Mouse (Mus musculus): Measurements from ENCODE around the gene Snapc3. TPM values are rescaled to one million over a fixed set of nuclear protein-coding genes. Genes with fewer than 3 reads are reported as not detected.
A peak's percentile ranks its signal among the peaks of the same experiment; 100 is the strongest.
"Not testable (repeated sequence)": the region's sequence is repeated elsewhere in the genome, so short reads cannot be mapped to it uniquely, and the experiment has no call there.

Snapc3 gene
- polyA plus RNA-seq, 1 experiment from 2014 or later, result 54.1 TPM

GRCm38 (mm10) chr4:83467615-83468014 is 50.1 kb downstream of the Snapc3 start:
- Histone ChIP-seq H3K4me1 (ENCODE audit: control insufficient read depth, insufficient read depth, low read depth, low read length) (peaks cover 3% of the 10 kb centered on the region; the same call in 1 of the 2 replicates), H3K9me3 (ENCODE audit: control insufficient read depth, low read length) (no peaks in the 10 kb centered on the region), H3K4me3 (ENCODE audit: low read length) (no peak overlapping the region), H3K27me3 (replicated peaks; ENCODE audit: control insufficient read depth, insufficient read depth, low read length) (no peaks in the 10 kb centered on the region), H3K4me2 (ENCODE audit: low read length) (no peak overlapping the region), H3K9ac (ENCODE audit: low read depth, low read length) (no peak overlapping the region), H3K27ac (ENCODE audit: low read depth, low read length) (peak overlapping the region; percentile 23; the same call in 1 of the 2 replicates), H3K36me3 (ENCODE audit: control insufficient read depth, insufficient read depth, low read length) (peaks cover 34% of the 10 kb centered on the region)
- WGBS, result 67% methylated on average over 7 of the region's 7 CpGs
- ATAC-seq, result peak; percentile 50; the same call in 1 of the 2 replicates

- Histone ChIP-seq H3K4me2 (ENCODE audit: low read length) (no peak overlapping the region), H3K27ac (ENCODE audit: low read depth, low read length) (no peak overlapping the region; the same call in 1 of the 2 replicates), H3K9me3 (ENCODE audit: control insufficient read depth, low read length) (no peaks in the 10 kb centered on the region), H3K4me3 (ENCODE audit: low read length) (no peak overlapping the region), H3K4me1 (ENCODE audit: control insufficient read depth, insufficient read depth, low read depth, low read length) (peaks cover 3% of the 10 kb centered on the region; the same call in 1 of the 2 replicates), H3K27me3 (replicated peaks; ENCODE audit: control insufficient read depth, insufficient read depth, low read length) (no peaks in the 10 kb centered on the region), H3K36me3 (ENCODE audit: control insufficient read depth, insufficient read depth, low read length) (peaks cover 37% of the 10 kb centered on the region), H3K9ac (ENCODE audit: low read depth, low read length) (no peak overlapping the region)
- WGBS, result 60% methylated on average over 3 of the region's 3 CpGs
- ATAC-seq, result 0 out of 2 replicates have a peak, but pooled peaks have one; percentile 29
Measured at GRCm38 (mm10) chr4:83468208-83468607, 50.7 kb downstream of the Snapc3 start.

- peak overlapping the region; percentile 98 for H3K9ac ChIP-seq (ENCODE audit: low read depth, low read length)
- H3K27ac ChIP-seq (ENCODE audit: low read depth, low read length), result peak overlapping the region; percentile 100; the same call in 1 of the 2 replicates
- peak overlapping the region; percentile 91 for H3K4me3 ChIP-seq (ENCODE audit: low read length)
- no peaks in the 10 kb centered on the region for H3K27me3 ChIP-seq (replicated peaks; ENCODE audit: control insufficient read depth, insufficient read depth, low read length)
- H3K9me3 ChIP-seq (ENCODE audit: control insufficient read depth, low read length), result no peaks in the 10 kb centered on the region
- no peaks in the 10 kb centered on the region; the same call in 1 of the 2 replicates for H3K36me3 ChIP-seq (ENCODE audit: control insufficient read depth, insufficient read depth, low read length)
- peak overlapping the region; percentile 62 for H3K4me2 ChIP-seq (ENCODE audit: low read length)
- ATAC-seq, result no peak
- WGBS, result 14% methylated on average over 12 of the region's 12 CpGs
- H3K4me1 ChIP-seq (ENCODE audit: control insufficient read depth, insufficient read depth, low read depth, low read length), result peaks cover 15% of the 10 kb centered on the region
Measured at GRCm38 (mm10) chr4:83485250-83485649, 67.7 kb downstream of the Snapc3 start.

GRCm38 (mm10) chr4:83485735-83486116 is 68.2 kb downstream of the Snapc3 start:
- Histone ChIP-seq H3K27me3 (replicated peaks; ENCODE audit: control insufficient read depth, insufficient read depth, low read length) (no peaks in the 10 kb centered on the region), H3K4me2 (ENCODE audit: low read length) (peak overlapping the region; percentile 62), H3K9me3 (ENCODE audit: control insufficient read depth, low read length) (no peaks in the 10 kb centered on the region), H3K4me1 (ENCODE audit: control insufficient read depth, insufficient read depth, low read depth, low read length) (peaks cover 15% of the 10 kb centered on the region), H3K27ac (ENCODE audit: low read depth, low read length) (peak overlapping the region; percentile 100), H3K9ac (ENCODE audit: low read depth, low read length) (peak overlapping the region; percentile 98), H3K36me3 (ENCODE audit: control insufficient read depth, insufficient read depth, low read length) (no peaks in the 10 kb centered on the region; the same call in 1 of the 2 replicates), H3K4me3 (ENCODE audit: low read length) (peak overlapping the region; percentile 91)
- 2% methylated on average over 23 of the region's 40 CpGs for WGBS
- ATAC-seq, result peak; percentile 78

- Histone ChIP-seq H3K4me1 (ENCODE audit: control insufficient read depth, insufficient read depth, low read depth, low read length) (peaks cover 15% of the 10 kb centered on the region), H3K9ac (ENCODE audit: low read depth, low read length) (peak within 1 kb of the TSS; percentile 98), H3K27me3 (replicated peaks; ENCODE audit: control insufficient read depth, insufficient read depth, low read length) (no peaks in the 10 kb centered on the region), H3K4me3 (ENCODE audit: low read length) (peak within 1 kb of the TSS; percentile 91), H3K9me3 (ENCODE audit: control insufficient read depth, low read length) (no peaks in the 10 kb centered on the region), H3K27ac (ENCODE audit: low read depth, low read length) (peak within 1 kb of the TSS; percentile 100), H3K4me2 (ENCODE audit: low read length) (peak within 1 kb of the TSS; percentile 62), H3K36me3 (ENCODE audit: control insufficient read depth, insufficient read depth, low read length) (no peaks in the 10 kb centered on the region; the same call in 1 of the 2 replicates)
- WGBS, result under 1% methylated on average over 56 of the region's 86 CpGs
- ATAC-seq, result peak; percentile 94
Measured at GRCm38 (mm10) chr4:83486117-83486901, 68.8 kb downstream of the Snapc3 start, which contains the start of gene Psip1. Gene Psip1 (minus strand): TSS chr4:83486459.

GRCm38 (mm10) chr4:83489121-83489520 is 71.6 kb downstream of the Snapc3 start:
- no peak for ATAC-seq
- Histone ChIP-seq H3K4me3 (ENCODE audit: low read length) (no peak overlapping the region), H3K27ac (ENCODE audit: low read depth, low read length) (no peak overlapping the region), H3K4me1 (ENCODE audit: control insufficient read depth, insufficient read depth, low read depth, low read length) (peaks cover 6% of the 10 kb centered on the region), H3K27me3 (replicated peaks; ENCODE audit: control insufficient read depth, insufficient read depth, low read length) (no peaks in the 10 kb centered on the region), H3K36me3 (ENCODE audit: control insufficient read depth, insufficient read depth, low read length) (no peaks in the 10 kb centered on the region), H3K9me3 (ENCODE audit: control insufficient read depth, low read length) (no peaks in the 10 kb centered on the region), H3K4me2 (ENCODE audit: low read length) (no peak overlapping the region), H3K9ac (ENCODE audit: low read depth, low read length) (no peak overlapping the region)
- 25% methylated on average over 5 of the region's 5 CpGs for whole genome bisulfite sequencing

GRCm38 (mm10) chr4:83493112-83493511 is 75.6 kb downstream of the Snapc3 start:
- 91% methylated on average over 1 of the region's 1 CpGs for WGBS

GRCm38 (mm10) chr4:83497013-83497412 is 79.5 kb downstream of the Snapc3 start:
- ATAC-seq; H3K4me2 ChIP-seq (ENCODE audit: low read length); H3K36me3 ChIP-seq (ENCODE audit: control insufficient read depth, insufficient read depth, low read length); H3K9me3 ChIP-seq (ENCODE audit: control insufficient read depth, low read length); H3K9ac ChIP-seq (ENCODE audit: low read depth, low read length); H3K4me3 ChIP-seq (ENCODE audit: low read length); H3K4me1 ChIP-seq (ENCODE audit: control insufficient read depth, insufficient read depth, low read depth, low read length); H3K27ac ChIP-seq (ENCODE audit: low read depth, low read length); H3K27me3 ChIP-seq (replicated peaks; ENCODE audit: control insufficient read depth, insufficient read depth, low read length): not testable (repeated sequence)
- WGBS, result 86% methylated on average over 5 of the region's 5 CpGs

More at GRCm38 (mm10) chr4:83493112-83493511, 75.6 kb downstream of the Snapc3 start:
- Histone ChIP-seq H3K9ac (ENCODE audit: low read depth, low read length) (no peak overlapping the region), H3K9me3 (ENCODE audit: control insufficient read depth, low read length) (no peaks in the 10 kb centered on the region), H3K27me3 (replicated peaks; ENCODE audit: control insufficient read depth, insufficient read depth, low read length) (no peaks in the 10 kb centered on the region), H3K4me1 (ENCODE audit: control insufficient read depth, insufficient read depth, low read depth, low read length) (no peaks in the 10 kb centered on the region), H3K4me2 (ENCODE audit: low read length) (no peak overlapping the region), H3K4me3 (ENCODE audit: low read length) (no peak overlapping the region), H3K36me3 (ENCODE audit: control insufficient read depth, insufficient read depth, low read length) (no peaks in the 10 kb centered on the region), H3K27ac (ENCODE audit: low read depth, low read length) (no peak overlapping the region)
- ATAC-seq, result no peak

Data from hindbrain, embryonic 16.5 days (tissue).